ENCODE assay signal across 21 mouse cellular contexts in genomic region chr6:124804341-124804740, GRCm38 (mm10). TPM values are rescaled to one million over a fixed set of nuclear protein-coding genes. Genes with fewer than 3 reads are reported as not detected.
A peak's percentile ranks its signal among the peaks of the same experiment; 100 is the strongest.
DNase-seq lines count a peak whose midpoint lies in the region; TF ChIP-seq lines count a peak whose summit lies in the region.
"Had no signal": no experiment of that assay in that cellular context is flagged by ENCODE, and none has a peak within 500 bp of the region (broad histone marks: within the 10 kb centered on the region; RNA-seq: fewer than 3 reads in every experiment).

No protein-coding gene starts in this region.

- H3K27ac ChIP-seq in testis, adult 2 months (ENCODE audit: control insufficient read depth, insufficient read depth, low read depth, low read length) = no peak overlapping the region
- peak overlapping the region; percentile 98 for H3K27ac ChIP-seq in bone marrow macrophage, adult 2 months (ENCODE audit: insufficient read depth, low read depth, low read length)
- H3K27ac ChIP-seq: midbrain, embryonic 13.5 days had no signal

- peak overlapping the region; percentile 93 for H3K4me3 ChIP-seq in testis, adult 2 months (ENCODE audit: control insufficient read depth, low read depth, low read length)
- H3K4me3 ChIP-seq in bone marrow macrophage, adult 2 months (ENCODE audit: insufficient read depth, low read length) = peak overlapping the region; percentile 83
- H3K4me3 ChIP-seq: lung, embryonic 15.5 days; midbrain, embryonic 13.5 days had no signal

- H3K27me3 ChIP-seq in testis, adult 2 months (ENCODE audit: control insufficient read depth, insufficient read depth, low read length) = no peaks in the 10 kb centered on the region
- H3K27me3 ChIP-seq: heart, embryonic 13.5 days; lung, embryonic 15.5 days; stomach, embryonic 15.5 days had no signal

- no peak for TF ChIP-seq POLR2A in testis, adult 2 months (IDR thresholded peaks at IDR 0.05; ENCODE audit: control insufficient read depth, low read depth, low read length)
- TF ChIP-seq POLR2A in bone marrow macrophage, adult 2 months (IDR thresholded peaks at IDR 0.05; ENCODE audit: borderline replicate concordance, low read depth, low read length) = no peak

- peaks cover 22% of the 10 kb centered on the region for H3K4me1 ChIP-seq in testis, adult 2 months (ENCODE audit: control insufficient read depth, insufficient read depth, low read length)
- H3K4me1 ChIP-seq in bone marrow macrophage, adult 2 months (ENCODE audit: control insufficient read depth, insufficient read depth, low read length) = peaks cover 22% of the 10 kb centered on the region

- DNase-seq in heart, adult 11 months = peak; percentile 45
- no peak for DNase-seq in heart, adult 18-20 months
- DNase-seq in testis, postnatal 14 days (ENCODE audit: low spot score) = no peak
- no peak for DNase-seq in gastrocnemius, adult 8-10 months (ENCODE audit: low spot score in 2 of 2)
- no peak for DNase-seq in layer of hippocampus, adult 11-12 months (ENCODE audit: low spot score)
- DNase-seq: adrenal gland, postnatal 36 days; cerebellum, adult 8-10 months; heart, postnatal 4 days; kidney, adult 2 months; kidney, postnatal 4 days; right cerebral cortex, postnatal 14 days had no signal

- H3K36me3 ChIP-seq in testis, adult 2 months (ENCODE audit: control insufficient read depth, insufficient read depth, low read length) = no peaks in the 10 kb centered on the region; the same call in 1 of the 2 replicates
- H3K36me3 ChIP-seq: heart, embryonic 13.5 days; limb, embryonic 10.5 days; lung, embryonic 15.5 days; midbrain, embryonic 13.5 days; stomach, embryonic 15.5 days had no signal

- TF ChIP-seq CTCF in testis, adult 2 months (IDR thresholded peaks at IDR 0.05; ENCODE audit: control insufficient read depth, insufficient read depth, insufficient replicate concordance, low read depth, low read length) = no peak
- no peak for TF ChIP-seq CTCF in bone marrow macrophage, adult 2 months (IDR thresholded peaks at IDR 0.05; ENCODE audit: low read depth, low read length)

RNA-seq across cellular contexts. Expression of gene Spsb2, which starts 4.1 kb away (rescaled TPM):
- 1 to 10 TPM; 2.7 to 3.0 TPM for total RNA-seq in heart, adult 18-20 months (2021)
- polyA plus RNA-seq in testis, adult 2 months (2012; rRNA removed) = 63.6 and 78.1 TPM in 2 replicates
- polyA plus RNA-seq in bone marrow macrophage, adult 2 months (2012; ENCODE audit: insufficient read depth, insufficient read length, missing spikeins) = 31.4 and 43.6 TPM in 2 replicates
- 1 to 10 TPM; 1.9 to 4.1 (median 2.9) TPM for total RNA-seq in gastrocnemius, adult 8-10 months (2022)

RNA-seq across cellular contexts. Expression of gene Tpi1, which starts 9.8 kb away (rescaled TPM):
- 1,000 to 10,000 TPM in 1 of 2 experiments, 100 to 1,000 TPM in 1; 897 to 1,017 TPM for total RNA-seq in heart, adult 18-20 months (2021)
- polyA plus RNA-seq in testis, adult 2 months (2012; rRNA removed) = 471 and 473 TPM in 2 replicates
- 224 and 232 TPM in 2 replicates for polyA plus RNA-seq in bone marrow macrophage, adult 2 months (2012; ENCODE audit: insufficient read depth, insufficient read length, missing spikeins)
- 1,000 to 10,000 TPM; 2,418 to 2,798 (median 2,572) TPM for total RNA-seq in gastrocnemius, adult 8-10 months (2022)

RNA-seq across cellular contexts. Expression of gene Lrrc23, which starts 24.8 kb away (rescaled TPM):
- under 1 TPM; 0.55 to 0.82 TPM for total RNA-seq in heart, adult 18-20 months (2021)
- 105 and 106 TPM in 2 replicates for polyA plus RNA-seq in testis, adult 2 months (2012; rRNA removed)
- not detected in 2 replicates for polyA plus RNA-seq in bone marrow macrophage, adult 2 months (2012; ENCODE audit: insufficient read depth, insufficient read length, missing spikeins)
- not detected for total RNA-seq in gastrocnemius, adult 8-10 months (2022)
- total RNA-seq: common myeloid progenitor, adult 5-6 weeks; liver, adult 2 months had no signal
- polyA plus RNA-seq: G1E; liver, adult 2 months had no signal

RNA-seq across cellular contexts. Expression of gene Usp5, which starts 24.9 kb away (rescaled TPM):
- total RNA-seq in heart, adult 18-20 months (2021) = 10 to 100 TPM; 74.6 to 78.6 TPM
- 37.4 and 41.2 TPM in 2 replicates for polyA plus RNA-seq in testis, adult 2 months (2012; rRNA removed)
- 62.3 and 65.0 TPM in 2 replicates for polyA plus RNA-seq in bone marrow macrophage, adult 2 months (2012; ENCODE audit: insufficient read depth, insufficient read length, missing spikeins)
- total RNA-seq in gastrocnemius, adult 8-10 months (2022) = 10 to 100 TPM; 44.3 to 48.1 (median 45.2) TPM

RNA-seq across cellular contexts. Expression of gene Cdca3, which starts 25.0 kb away (rescaled TPM):
- total RNA-seq in heart, adult 18-20 months (2021) = under 1 TPM; 0.54 to 0.55 TPM
- polyA plus RNA-seq in testis, adult 2 months (2012; rRNA removed) = 218 and 250 TPM in 2 replicates
- 70.1 and 76.5 TPM in 2 replicates for polyA plus RNA-seq in bone marrow macrophage, adult 2 months (2012; ENCODE audit: insufficient read depth, insufficient read length, missing spikeins)
- total RNA-seq in gastrocnemius, adult 8-10 months (2022) = under 1 TPM; 0.31 to 0.51 (median 0.37) TPM
